Mouse (Mus musculus) adrenal gland, postnatal 36 days (tissue): Measurements from ENCODE around the gene Eef1b2. TPM values are rescaled to one million over a fixed set of nuclear protein-coding genes. Genes with fewer than 3 reads are reported as not detected.
"Not testable (repeated sequence)": the region's sequence is repeated elsewhere in the genome, so short reads cannot be mapped to it uniquely, and the experiment has no call there.

Experiments
- DNase-seq, 2 experiments: peaks; one replicate each; pipeline ENCODE4 v3.0.0; 2021; ENCODE audit warnings: mixed read lengths in 1 of 2
- long read RNA-seq, 2 experiments: library from polyadenylated mRNA; stranded (forward); transcript quantifications; one replicate each; pipeline ENCODE4 v2.0.0; 2021; ENCODE audit warnings: borderline sequencing depth in 2 of 2
- total RNA-seq, 2 experiments: library from RNA; stranded (reverse); gene quantifications; 2 replicates each; pipeline ENCODE4 v1.2.3; 2021

Gene Eef1b2
- 100 to 1,000 TPM; 624 to 648 TPM for total RNA-seq
- long read RNA-seq, experiment 1, transcript Eef1b2-204 (6 exons, 1,939 nt) = major isoform, 193 of 209 reads
- long read RNA-seq, experiment 1, partial matches to known transcripts = 6 of 209 reads
- long read RNA-seq, experiment 1, other reads (novel, unspliced or antisense) = 8 of 209 reads
- long read RNA-seq, experiment 2, transcript Eef1b2-204 (6 exons, 1,939 nt) = major isoform, 89 of 99 reads
- long read RNA-seq, experiment 2, partial matches to known transcripts = 5 of 99 reads
- long read RNA-seq, experiment 2, other reads (novel, unspliced or antisense) = 3 of 99 reads

GRCm38 (mm10) chr1:63176604-63177421 lies at the start of gene Eef1b2, which contains the start of gene Ndufs1:
Eef1b2 (plus strand) TSS chr1:63176825.
Ndufs1 (minus strand) TSS chr1:63176833.
- DNase-seq = peak; percentile 97 to 98

GRCm38 (mm10) chr1:63129273-63129672 lies 47.4 kb upstream of the Eef1b2 start:
- no peak for DNase-seq

- DNase-seq = peak in 1 of 2 experiments; percentile 8
Measured at GRCm38 (mm10) chr1:63129857-63130690, 46.6 kb upstream of the Eef1b2 start.

- DNase-seq = no peak
Measured at GRCm38 (mm10) chr1:63130883-63131282, 45.7 kb upstream of the Eef1b2 start.

GRCm38 (mm10) chr1:63131766-63132165 lies 44.9 kb upstream of the Eef1b2 start:
- DNase-seq = no peak

- no peak for DNase-seq
Measured at GRCm38 (mm10) chr1:63134530-63134929, 42.1 kb upstream of the Eef1b2 start.

GRCm38 (mm10) chr1:63137971-63138370 lies 38.7 kb upstream of the Eef1b2 start:
- DNase-seq = no peak

- not testable (repeated sequence) for DNase-seq
Measured at GRCm38 (mm10) chr1:63138586-63138985, 38.0 kb upstream of the Eef1b2 start.

GRCm38 (mm10) chr1:63140231-63140630 lies 36.4 kb upstream of the Eef1b2 start:
- DNase-seq = no peak

- no peak for DNase-seq
Measured at GRCm38 (mm10) chr1:63168638-63169037, 8.0 kb upstream of the Eef1b2 start.

- no peak for DNase-seq
Measured at GRCm38 (mm10) chr1:63175853-63176252, 772 bp upstream of the Eef1b2 start.

GRCm38 (mm10) chr1:63176259-63176603 lies 394 bp upstream of the Eef1b2 start:
- no peak for DNase-seq

- no peak for DNase-seq
Measured at GRCm38 (mm10) chr1:63178308-63178707, 1.7 kb downstream of the Eef1b2 start.

GRCm38 (mm10) chr1:63180122-63180521 lies 3.5 kb downstream of the Eef1b2 start:
- DNase-seq = no peak

- not testable (repeated sequence) for DNase-seq
Measured at GRCm38 (mm10) chr1:63180575-63180974, 4.0 kb downstream of the Eef1b2 start.

GRCm38 (mm10) chr1:63181019-63181418 lies 4.4 kb downstream of the Eef1b2 start:
- peak; percentile 90 to 94 for DNase-seq

- DNase-seq = peak in 1 of 2 experiments; percentile 16
Measured at GRCm38 (mm10) chr1:63181480-63181879, 4.9 kb downstream of the Eef1b2 start.

GRCm38 (mm10) chr1:63182212-63182611 lies 5.6 kb downstream of the Eef1b2 start:
- peak; percentile 70 to 77 for DNase-seq

GRCm38 (mm10) chr1:63182636-63183270 lies 6.1 kb downstream of the Eef1b2 start:
- peak; percentile 47 to 64 for DNase-seq

- not testable (repeated sequence) for DNase-seq
Measured at GRCm38 (mm10) chr1:63185430-63185829, 8.8 kb downstream of the Eef1b2 start.

GRCm38 (mm10) chr1:63188536-63188935 lies 11.9 kb downstream of the Eef1b2 start:
- peak in 1 of 2 experiments; percentile 21 for DNase-seq

GRCm38 (mm10) chr1:63190851-63191250 lies 14.2 kb downstream of the Eef1b2 start:
- DNase-seq = peak in 1 of 2 experiments; percentile 18
